ENCODE assay signal across 9 mouse cellular contexts in the genomic region with DNA sequence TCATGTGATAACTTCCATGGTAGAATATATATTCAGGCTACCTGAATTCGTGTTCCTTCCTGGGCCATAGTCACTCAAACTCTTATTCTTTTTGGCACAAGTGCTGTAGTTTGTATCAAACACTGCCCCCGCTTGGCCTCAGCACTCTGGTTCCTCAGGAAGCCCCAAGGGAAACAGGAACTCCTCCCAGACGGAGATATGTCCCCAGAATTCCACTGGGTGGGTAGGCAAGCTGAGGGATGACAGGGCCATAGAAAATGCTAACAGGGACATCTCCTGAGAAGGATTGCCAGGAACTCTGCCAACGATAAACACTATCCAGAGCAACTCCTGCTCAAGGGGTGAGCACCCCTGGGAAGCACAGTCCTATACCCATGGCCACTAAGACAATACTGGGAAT. TPM values are rescaled to one million over a fixed set of nuclear protein-coding genes. Genes with fewer than 3 reads are reported as not detected.
DNase-seq lines count a peak whose midpoint lies in the region; ATAC-seq lines count a peak whose summit lies in the region.
"Had no signal": no experiment of that assay in that cellular context is flagged by ENCODE, and none has a peak within 500 bp of the region (broad histone marks: within the 10 kb centered on the region; RNA-seq: fewer than 3 reads in every experiment).

No protein-coding gene starts in this region.

- intact Hi-C loops in heart, postnatal 14 days (cut with DNase I): loop anchor here (1.0 kb wide), 1 partner anchor 23 kb away; a partner anchor contains a TSS

- H3K9me3 ChIP-seq in lung, embryonic 15.5 days: no peaks in the 10 kb centered on the region
- H3K9me3 ChIP-seq in forebrain, embryonic 11.5 days (ENCODE audit: control insufficient read depth, low read length): no peaks in the 10 kb centered on the region
- H3K9me3 ChIP-seq: midbrain, embryonic 10.5 days had no signal

- no peak overlapping the region for H3K9ac ChIP-seq in lung, embryonic 15.5 days
- no peak overlapping the region for H3K9ac ChIP-seq in forebrain, embryonic 11.5 days (ENCODE audit: low read length)

- peak; percentile 27; the same call in 1 of the 2 replicates for ATAC-seq in common myeloid progenitor, adult 5-6 weeks (replicated peaks; ENCODE audit: low read depth, poor library complexity, severe bottlenecking)
- no peak for ATAC-seq in lung, embryonic 15.5 days (ENCODE audit: borderline replicate concordance, extremely low read depth, low FRiP score, low TSS enrichment)
- no peak for ATAC-seq in forebrain, embryonic 11.5 days (replicated peaks; ENCODE audit: low FRiP score)
- ATAC-seq in erythroblast, adult 5-6 weeks (replicated peaks; ENCODE audit: low FRiP score, poor library complexity, severe bottlenecking): no peak

- H3K4me2 ChIP-seq in lung, embryonic 15.5 days: no peak overlapping the region
- H3K4me2 ChIP-seq in forebrain, embryonic 11.5 days (ENCODE audit: low read depth, low read length, severe bottlenecking): no peak overlapping the region

- H3K4me3 ChIP-seq in lung, embryonic 15.5 days: no peak overlapping the region
- no peak overlapping the region for H3K4me3 ChIP-seq in forebrain, embryonic 11.5 days (ENCODE audit: low read depth, low read length)
- H3K4me3 ChIP-seq: midbrain, embryonic 10.5 days had no signal

- DNase-seq in adrenal gland, postnatal 10 days: peak; percentile 39
- no peak for DNase-seq in adrenal gland, postnatal 25 days
- DNase-seq in heart, postnatal 14 days: peak; percentile 45 to 50
- DNase-seq in forebrain, embryonic 11.5 days (ENCODE audit: low spot score): no peak
- no peak for DNase-seq in right cerebral cortex, postnatal 4 days

- H3K4me1 ChIP-seq in lung, embryonic 15.5 days: peaks cover 68% of the 10 kb centered on the region
- H3K4me1 ChIP-seq in forebrain, embryonic 11.5 days (replicated peaks; ENCODE audit: control insufficient read depth, insufficient read depth, low read length): peaks cover 12% of the 10 kb centered on the region

- no peaks in the 10 kb centered on the region for H3K27me3 ChIP-seq in lung, embryonic 15.5 days
- no peaks in the 10 kb centered on the region for H3K27me3 ChIP-seq in forebrain, embryonic 11.5 days (ENCODE audit: control insufficient read depth, insufficient read depth, low read length)

- peak overlapping the region; percentile 93; the same call in 1 of the 2 replicates for H3K27ac ChIP-seq in lung, embryonic 15.5 days
- H3K27ac ChIP-seq in forebrain, embryonic 11.5 days (ENCODE audit: low read depth, low read length): no peak overlapping the region
- H3K27ac ChIP-seq: midbrain, embryonic 10.5 days had no signal

- H3K36me3 ChIP-seq in lung, embryonic 15.5 days: no peaks in the 10 kb centered on the region
- H3K36me3 ChIP-seq in forebrain, embryonic 11.5 days (ENCODE audit: control insufficient read depth, insufficient read depth, low read length): no peaks in the 10 kb centered on the region
- H3K36me3 ChIP-seq: midbrain, embryonic 10.5 days had no signal

- WGBS in lung, embryonic 15.5 days: 56% methylated on average over 4 of the region's 4 CpGs
- WGBS in forebrain, embryonic 11.5 days: 73% methylated on average over 4 of the region's 4 CpGs

RNA-seq across cellular contexts. Expression of a gene that starts 22.4 kb away (rescaled TPM):
- 10 to 100 TPM; 59.4 to 64.1 TPM for total RNA-seq in adrenal gland, postnatal 10 days (2021)
- 67.4 and 93.7 TPM in 2 replicates for total RNA-seq in adrenal gland, postnatal 25 days (2021)
- total RNA-seq in common myeloid progenitor, adult 5-6 weeks (2017): 3.3 and 6.3 TPM in 2 replicates
- 100 to 1,000 TPM; 201 to 215 TPM for total RNA-seq in heart, postnatal 14 days (2021)
- polyA plus RNA-seq in lung, embryonic 15.5 days (2015; fragmentation: Nextera tagmentation; extraction: Ambion mirVana): 31.2 and 35.9 TPM in 2 replicates
- polyA plus RNA-seq in forebrain, embryonic 11.5 days (2014; fragmentation: Nextera tagmentation; extraction: Ambion mirVana): 22.4 and 23.7 TPM in 2 replicates
- total RNA-seq in erythroblast, adult 5-6 weeks (2015; ENCODE audit: low replicate concordance): 3.1 and 4.4 TPM in 2 replicates
- 3.1 and 6.9 TPM in 2 replicates for total RNA-seq in erythroblast, adult 5-6 weeks (2017; ENCODE audit: low replicate concordance)

Comparison
In these comparisons a context has a peak if more than half of its experiments do, and no peak if none do; other contexts are left out.
1. DNase-seq: peak in adrenal gland, postnatal 10 days (single experiment) and heart, postnatal 14 days (2 of 2); none in adrenal gland, postnatal 25 days (single experiment), forebrain, embryonic 11.5 days (single experiment) and right cerebral cortex, postnatal 4 days (single experiment).